Mouse (Mus musculus): ENCODE results near the gene Yy1.

Gene Yy1

DNA sequence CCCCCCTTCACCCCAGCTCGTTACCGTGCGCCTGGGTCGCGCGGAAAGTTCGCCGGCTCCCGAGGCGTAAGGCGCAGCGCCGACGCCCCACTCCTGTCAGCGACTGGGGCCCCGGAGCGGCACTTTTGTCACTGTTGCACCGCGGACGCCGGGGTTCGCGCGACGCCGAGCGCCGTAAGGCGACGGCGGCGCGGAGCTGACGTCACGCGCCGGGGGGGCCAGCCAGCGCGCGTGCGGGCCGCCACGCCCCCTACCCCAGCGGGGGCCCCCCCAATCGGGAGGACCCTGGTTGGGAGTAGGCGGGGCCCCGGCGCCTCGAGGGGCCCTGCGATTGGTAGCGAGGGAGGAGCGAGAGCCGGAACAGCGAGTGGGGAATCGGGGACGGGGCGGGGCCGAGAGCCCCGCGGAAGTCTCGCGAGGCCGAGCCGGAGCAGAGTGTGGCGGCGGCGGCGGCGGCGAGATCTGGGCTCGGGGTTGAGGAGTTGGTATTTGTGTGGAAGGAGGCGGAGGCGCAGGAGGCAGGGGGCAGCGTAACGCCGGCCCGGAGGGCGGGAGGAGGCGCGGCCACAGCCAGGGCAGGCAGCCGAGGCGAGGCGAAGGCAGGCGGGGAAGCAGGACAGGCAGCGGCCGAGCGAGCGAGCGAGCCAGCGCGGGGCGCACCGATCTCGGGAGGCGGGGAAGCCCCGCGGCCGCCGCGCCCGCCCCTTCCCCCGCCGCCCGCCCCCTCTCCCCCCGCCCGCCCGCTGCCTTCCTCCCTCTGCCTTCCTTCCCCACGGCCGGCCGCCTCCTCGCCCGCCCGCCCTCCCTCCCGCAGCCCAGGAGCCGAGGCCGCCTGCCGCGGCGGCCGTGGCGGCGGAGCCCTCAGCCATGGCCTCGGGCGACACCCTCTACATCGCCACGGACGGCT lies at the start of gene Yy1:
Yy1 (plus strand) TSS at position 428 of the 907 bp plus-strand sequence.
- DNase-seq (ENCODE audit: low read depth) = peak; percentile 99

GRCm38 (mm10) chr12:108745990-108746389 lies 46.8 kb upstream of the Yy1 start:
- DNase-seq (ENCODE audit: low read depth) = no peak

DNA sequence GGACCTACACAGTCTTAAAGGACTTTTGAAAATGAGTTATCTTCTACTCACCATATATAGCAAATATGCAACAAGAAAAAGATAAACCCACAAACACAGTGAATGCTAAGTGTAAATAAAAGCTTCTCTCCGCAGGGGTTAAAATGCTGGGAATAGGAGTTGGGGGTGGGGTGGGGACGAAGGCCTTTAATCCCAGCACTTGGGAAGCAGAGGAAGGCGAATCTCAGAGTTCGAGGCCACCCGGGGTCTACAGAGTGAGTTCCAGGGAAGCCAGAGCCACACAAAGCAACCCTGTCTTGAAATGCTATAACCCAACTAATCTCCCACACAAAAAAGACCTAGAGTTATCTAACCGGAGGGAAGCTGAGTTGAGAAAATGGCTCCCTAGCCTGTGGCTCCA lies 43.8 kb upstream of the Yy1 start:
- DNase-seq (ENCODE audit: low read depth) = no peak

GRCm38 (mm10) chr12:108749454-108749853 lies 43.3 kb upstream of the Yy1 start:
- DNase-seq (ENCODE audit: low read depth) = no peak

DNA sequence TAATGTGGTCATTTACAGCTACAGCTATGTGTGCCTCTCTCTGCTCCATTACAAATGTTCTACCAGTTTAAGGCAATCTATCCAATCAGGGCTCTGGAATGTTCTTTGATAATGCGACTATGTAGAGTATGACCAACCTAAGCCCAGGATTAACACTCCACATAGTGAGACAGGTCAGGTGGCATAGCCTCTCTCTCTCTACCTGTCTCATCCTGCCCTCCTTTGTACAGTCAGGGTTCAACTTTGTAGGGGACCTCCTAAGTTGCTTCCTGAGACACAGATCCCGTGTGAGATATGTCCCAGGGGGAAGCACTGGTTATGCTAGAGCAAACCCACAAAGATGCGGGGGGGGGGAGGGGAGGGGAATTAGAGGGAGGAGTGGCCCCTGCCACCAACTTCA lies 42.5 kb upstream of the Yy1 start:
- no peak for DNase-seq (ENCODE audit: low read depth)

- DNase-seq (ENCODE audit: low read depth) = no peak
These were observed 41.0 kb upstream of the Yy1 start for GRCm38 (mm10) chr12:108751790-108752189.

- DNase-seq (ENCODE audit: low read depth) = no peak
These were observed 37.6 kb upstream of the Yy1 start for GRCm38 (mm10) chr12:108755141-108755540.

GRCm38 (mm10) chr12:108756611-108757010 lies 36.2 kb upstream of the Yy1 start:
- DNase-seq (ENCODE audit: low read depth) = peak; percentile 26

GRCm38 (mm10) chr12:108757717-108758257 lies 35.0 kb upstream of the Yy1 start:
- peak; percentile 99 for DNase-seq (ENCODE audit: low read depth)

DNA sequence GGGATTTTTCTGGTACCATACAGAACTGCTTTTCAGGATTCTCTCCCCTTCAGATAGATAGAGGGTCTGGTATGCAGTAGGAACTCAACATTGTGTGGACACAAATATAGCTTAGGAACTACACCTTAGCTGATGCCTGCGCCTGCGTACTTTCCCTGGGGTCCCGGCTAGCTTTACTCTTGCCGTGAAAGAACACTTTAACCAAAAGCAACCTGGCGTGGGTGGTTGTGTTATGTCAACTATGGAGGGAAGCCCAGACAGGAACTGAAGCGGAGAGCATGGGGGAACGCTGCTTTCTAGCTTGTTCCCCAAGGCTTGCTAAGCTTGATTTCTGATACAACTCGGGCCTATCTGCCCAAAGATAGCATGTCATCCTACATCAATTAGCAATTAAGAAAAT lies 34.5 kb upstream of the Yy1 start:
- DNase-seq (ENCODE audit: low read depth) = no peak

DNA sequence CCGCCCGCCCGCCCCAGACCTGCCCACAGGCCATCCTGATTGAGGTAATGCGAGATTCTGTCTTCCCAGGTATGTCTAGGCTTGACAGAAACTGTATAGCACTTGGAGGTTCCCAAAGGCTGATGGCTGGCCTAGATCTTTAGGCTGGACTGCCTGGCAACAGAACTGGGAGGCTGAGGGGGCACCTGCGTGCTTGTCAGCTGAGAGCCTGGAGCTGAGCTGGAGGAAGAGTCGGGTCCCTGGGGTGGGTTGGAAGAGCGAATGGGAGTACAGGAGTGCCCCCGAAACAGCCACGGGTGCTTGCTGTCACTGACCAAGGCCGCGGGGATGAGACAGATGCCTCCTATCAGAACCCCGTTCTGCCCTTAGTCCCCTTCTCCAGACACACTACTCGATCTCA lies 34.1 kb upstream of the Yy1 start:
- DNase-seq (ENCODE audit: low read depth) = peak; percentile 14

DNA sequence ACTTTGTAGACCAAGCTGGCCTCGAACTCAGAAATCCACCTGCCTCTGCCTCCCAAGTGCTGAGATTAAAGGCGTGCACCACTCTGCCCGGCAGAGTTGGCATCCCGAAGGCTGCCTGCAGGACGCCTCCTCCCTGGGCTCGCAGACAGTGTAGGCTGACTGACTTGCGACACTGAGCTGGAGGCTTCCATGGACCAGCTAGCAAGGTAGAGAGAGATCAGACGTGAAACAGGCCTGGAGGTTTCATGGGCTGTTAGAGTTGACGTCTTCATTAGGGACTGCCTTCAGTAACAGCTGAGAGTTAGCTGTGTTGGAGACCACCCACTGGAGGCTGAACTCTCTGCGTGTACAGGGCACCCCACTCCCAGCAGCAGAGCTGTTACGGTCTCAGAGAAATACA lies 33.5 kb upstream of the Yy1 start:
- peak; percentile 21 for DNase-seq (ENCODE audit: low read depth)

DNA sequence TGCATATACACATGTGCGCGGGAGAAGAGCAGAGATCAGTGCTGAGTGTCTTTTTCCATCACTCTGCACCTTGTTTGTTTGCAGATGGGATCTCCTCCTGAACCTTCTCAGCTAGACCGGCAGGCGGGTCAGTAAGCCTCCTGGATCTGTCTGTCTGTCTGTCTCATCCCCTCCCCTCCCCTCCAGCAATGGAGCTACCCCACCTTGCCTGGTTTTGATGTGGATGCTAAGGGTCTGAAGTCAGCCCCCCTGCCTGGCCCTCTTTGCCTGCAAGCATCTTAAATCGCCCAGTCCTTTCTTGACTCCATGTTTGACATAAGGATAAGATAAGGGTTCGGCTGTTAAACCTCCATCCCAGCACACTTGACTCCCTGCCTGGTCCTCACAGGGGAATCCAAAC lies 32.8 kb upstream of the Yy1 start:
- DNase-seq (ENCODE audit: low read depth) = peak; percentile 16

- DNase-seq (ENCODE audit: low read depth) = peak; percentile 64
These were observed 32.2 kb upstream of the Yy1 start for GRCm38 (mm10) chr12:108760500-108761020.

GRCm38 (mm10) chr12:108761209-108761608 lies 31.6 kb upstream of the Yy1 start:
- peak; percentile 82 for DNase-seq (ENCODE audit: low read depth)

GRCm38 (mm10) chr12:108761665-108762064 lies 31.1 kb upstream of the Yy1 start:
- no peak for DNase-seq (ENCODE audit: low read depth)

GRCm38 (mm10) chr12:108763057-108763796 lies 29.5 kb upstream of the Yy1 start:
- DNase-seq (ENCODE audit: low read depth) = peak; percentile 84

- peak; percentile 67 for DNase-seq (ENCODE audit: low read depth)
These were observed 27.7 kb upstream of the Yy1 start for GRCm38 (mm10) chr12:108764917-108765678.

DNA sequence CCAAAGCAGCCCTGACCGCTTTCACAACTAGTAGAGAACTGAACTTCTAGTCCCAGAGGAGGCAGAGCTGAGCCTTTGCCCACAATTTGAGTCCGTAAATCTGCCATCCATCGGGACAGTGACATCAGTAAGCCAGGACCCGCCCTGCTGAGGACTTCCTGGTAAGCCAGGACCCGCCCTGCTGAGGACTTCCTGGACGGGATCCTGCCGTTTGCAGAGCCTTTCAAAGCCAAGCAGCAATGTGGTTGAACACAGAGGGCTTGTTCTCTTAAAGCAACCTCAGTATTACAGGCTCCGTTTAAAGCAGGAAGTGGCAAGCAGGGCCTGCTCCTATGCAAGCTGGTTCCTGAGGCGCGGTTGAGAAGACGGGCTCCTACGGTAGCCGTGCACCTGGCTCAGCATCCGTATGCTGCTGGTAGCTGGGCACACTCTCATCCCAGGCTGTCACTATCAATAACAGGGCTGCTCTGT lies 27.0 kb upstream of the Yy1 start:
- peak; percentile 93 for DNase-seq (ENCODE audit: low read depth)

GRCm38 (mm10) chr12:108766316-108766715 lies 26.5 kb upstream of the Yy1 start:
- DNase-seq (ENCODE audit: low read depth) = no peak

DNA sequence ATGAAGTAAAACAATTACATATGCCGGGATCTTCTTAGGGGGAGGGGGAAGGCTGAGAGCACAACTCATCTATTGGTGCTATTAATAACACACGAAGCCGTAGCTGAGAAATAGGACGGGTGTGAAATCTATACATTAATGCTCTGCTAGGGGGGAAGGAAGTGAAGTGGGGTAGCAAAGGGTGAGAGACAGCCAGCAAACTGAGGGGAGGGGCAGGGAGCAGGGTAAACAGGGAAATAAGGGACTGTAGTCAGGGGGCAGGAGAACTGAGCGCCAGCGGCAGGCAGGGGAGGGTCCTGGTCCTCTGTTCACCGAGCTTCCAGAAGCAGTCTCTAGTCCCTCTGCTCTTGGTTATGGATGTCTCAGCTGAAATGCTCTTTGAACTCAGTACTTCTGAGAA lies 25.9 kb upstream of the Yy1 start:
- DNase-seq (ENCODE audit: low read depth) = peak; percentile 32
